Mouse (Mus musculus) spleen, postnatal 0 days (tissue): ENCODE measurements around the gene Gm17428. TPM values are rescaled to one million over a fixed set of nuclear protein-coding genes. Genes with fewer than 3 reads are reported as not detected.

Source experiments
- microRNA counts: library from miRNA; unstranded; fragments of <30 nt; microRNA quantifications from one replicate; lab custom pipeline; 2015
- polyA plus RNA-seq: library from polyadenylated mRNA; unstranded; fragments of >200 nt; fragmentation: Nextera tagmentation; extraction: Ambion mirVana; gene quantifications from 2 replicates; pipeline ENCODE4 v1.2.1, GENCODE M21; 2015

The Gm17428 gene
- polyA plus RNA-seq: not detected in 2 replicates

GRCm38 (mm10) chr14:54976633-54977032, at the start of gene Gm17428:
Gm17428 (plus strand) TSS chr14:54976933.

GRCm38 (mm10) chr14:54932645-54933150, 44.0 kb upstream of the Gm17428 start, which contains the start of gene Il25:
Il25 (plus strand) TSS chr14:54932695.

GRCm38 (mm10) chr14:54935904-54936830, 40.6 kb upstream of the Gm17428 start, which contains the start of gene Cmtm5:
Cmtm5 (plus strand) TSS chr14:54936261.

GRCm38 (mm10) chr14:54966320-54966977, 10.3 kb upstream of the Gm17428 start, which contains the start of gene Myh6:
Myh6 (minus strand) TSS chr14:54966927.

GRCm38 (mm10) chr14:54994136-54994868, 17.6 kb downstream of the Gm17428 start, which contains the start of gene Myh7:
Myh7 (minus strand) TSS chr14:54994626.

GRCm38 (mm10) chr14:55014991-55015766, 38.4 kb downstream of the Gm17428 start, which contains the start of gene Ngdn:
Ngdn (plus strand) TSS chr14:55015454.

MicroRNAs encoded within 50 kb of the gene (microRNA counts, 519-probe panel; counts per million panel counts)
- microRNA mmu-miR-208a (lab: Ali Mortazavi, UCI) (88.3 counts per million), microRNA mmu-miR-208b (lab: Ali Mortazavi, UCI) (88.3 counts per million)

Other genes with a start within 250 kb of the Gm17428 start
- gene Slc7a8, start 195.0 kb upstream of the Gm17428 start, polyA plus RNA-seq: 2.0 and 3.4 TPM in 2 replicates
- gene Rnf212b, start 162.8 kb upstream of the Gm17428 start, polyA plus RNA-seq: not detected in 2 replicates
- 2.9 and 3.5 TPM in 2 replicates for gene Homez, start 106.0 kb upstream of the Gm17428 start, polyA plus RNA-seq
- gene Ppp1r3e, start 99.4 kb upstream of the Gm17428 start, polyA plus RNA-seq: 0.94 and 1.9 TPM in 2 replicates
- gene Bcl2l2, start 93.6 kb upstream of the Gm17428 start, polyA plus RNA-seq: 2.2 and 2.8 TPM in 2 replicates
- gene Gm20521, start 93.5 kb upstream of the Gm17428 start, polyA plus RNA-seq: 0.29 and 0.44 TPM in 2 replicates
- gene Pabpn1, start 84.4 kb upstream of the Gm17428 start, polyA plus RNA-seq: 85.3 and 86.5 TPM in 2 replicates
- gene Slc22a17, start 63.8 kb upstream of the Gm17428 start, polyA plus RNA-seq: 5.2 and 7.2 TPM in 2 replicates
- gene Efs, start 50.8 kb upstream of the Gm17428 start, polyA plus RNA-seq: 3.3 and 6.1 TPM in 2 replicates
- gene Il25, start 44.2 kb upstream of the Gm17428 start, polyA plus RNA-seq: not detected in 2 replicates
- 0.12 TPM in 1 of 2 replicates, not detected in the other for gene Cmtm5, start 40.7 kb upstream of the Gm17428 start, polyA plus RNA-seq
- gene Myh6, start 10.0 kb upstream of the Gm17428 start, polyA plus RNA-seq: 0.05 and 0.45 TPM in 2 replicates
- gene Myh7, start 17.7 kb downstream of the Gm17428 start, polyA plus RNA-seq: 0.13 and 0.24 TPM in 2 replicates
- 56.7 and 57.3 TPM in 2 replicates for gene Ngdn, start 38.5 kb downstream of the Gm17428 start, polyA plus RNA-seq
- 0.96 and 0.97 TPM in 2 replicates for gene Zfhx2, start 115.4 kb downstream of the Gm17428 start, polyA plus RNA-seq
- 5.0 and 6.1 TPM in 2 replicates for gene Thtpa, start 117.9 kb downstream of the Gm17428 start, polyA plus RNA-seq
- 18.9 and 23.3 TPM in 2 replicates for gene Ap1g2, start 129.7 kb downstream of the Gm17428 start, polyA plus RNA-seq
- gene Jph4, start 140.0 kb downstream of the Gm17428 start, polyA plus RNA-seq: 0.06 and 0.10 TPM in 2 replicates
- gene Dhrs2, start 245.1 kb downstream of the Gm17428 start, polyA plus RNA-seq: 0.13 and 0.14 TPM in 2 replicates